Mouse (Mus musculus) adrenal gland, postnatal 10 days (tissue): ENCODE results near the gene Amotl1. TPM values are rescaled to one million over a fixed set of nuclear protein-coding genes. Genes with fewer than 3 reads are reported as not detected.
A peak's percentile ranks its signal among the peaks of the same experiment; 100 is the strongest.

Source experiments
- DNase-seq: peaks from one replicate; pipeline ENCODE4 v3.0.0; 2021; ENCODE audit warnings: mixed read lengths
- total RNA-seq, 2 experiments: library from RNA; stranded (reverse); gene quantifications; 2 replicates each; pipeline ENCODE4 v1.2.3; 2021

The Amotl1 gene
- total RNA-seq, 2 experiments from 2014 or later: 40.7 to 60.7 TPM

GRCm38 (mm10) chr9:14547584-14548365 lies 97.1 kb downstream of the Amotl1 start:
- DNase-seq: no peak

- DNase-seq: no peak
These were observed 100.7 kb downstream of the Amotl1 start for GRCm38 (mm10) chr9:14544034-14544757.

GRCm38 (mm10) chr9:14534833-14535456 lies 109.9 kb downstream of the Amotl1 start:
- DNase-seq: no peak

GRCm38 (mm10) chr9:14533659-14534058 lies 111.2 kb downstream of the Amotl1 start:
- no peak for DNase-seq

- DNase-seq: no peak
These were observed 112.6 kb downstream of the Amotl1 start for GRCm38 (mm10) chr9:14532283-14532682.

- DNase-seq: no peak
These were observed 114.9 kb downstream of the Amotl1 start for GRCm38 (mm10) chr9:14530004-14530403.

GRCm38 (mm10) chr9:14523408-14524043 lies 121.3 kb downstream of the Amotl1 start:
- DNase-seq: peak; percentile 87

GRCm38 (mm10) chr9:14521695-14522094 lies 123.2 kb downstream of the Amotl1 start:
- DNase-seq: no peak

GRCm38 (mm10) chr9:14520971-14521670 lies 123.7 kb downstream of the Amotl1 start:
- no peak for DNase-seq

GRCm38 (mm10) chr9:14518105-14518504 lies 126.8 kb downstream of the Amotl1 start:
- no peak for DNase-seq

GRCm38 (mm10) chr9:14517296-14517695 lies 127.6 kb downstream of the Amotl1 start:
- no peak for DNase-seq

- peak; percentile 56 for DNase-seq
These were observed 132.0 kb downstream of the Amotl1 start for GRCm38 (mm10) chr9:14512633-14513445.

GRCm38 (mm10) chr9:14500916-14501424 lies 143.9 kb downstream of the Amotl1 start:
- DNase-seq: no peak

- peak; percentile 93 for DNase-seq
These were observed 144.6 kb downstream of the Amotl1 start, which contains the start of the genes Kdm4d and Cwc15 for GRCm38 (mm10) chr9:14500023-14500915. Gene Kdm4d (minus strand): TSS chr9:14500482. Gene Cwc15 (plus strand): TSS chr9:14500617.

GRCm38 (mm10) chr9:14498896-14499705 lies 145.8 kb downstream of the Amotl1 start:
- DNase-seq: no peak
